Mouse (Mus musculus): ENCODE measurements at regions not wholly inside any gene's neighbourhood (a gene's known extent, or its start where the extent isn't known, plus 50 kb on each side); places are given as distances from the start of the nearest gene placed in this dataset.

- DNase-seq (ENCODE audit: low spot score): no peak
Observed at GRCm38 (mm10) chr3:157710790-157711381, 144.2 kb downstream of the Ptger3 start.

GRCm38 (mm10) chr3:157699961-157700360 is 133.3 kb downstream of the Ptger3 start:
- DNase-seq (ENCODE audit: low spot score): no peak

DNA sequence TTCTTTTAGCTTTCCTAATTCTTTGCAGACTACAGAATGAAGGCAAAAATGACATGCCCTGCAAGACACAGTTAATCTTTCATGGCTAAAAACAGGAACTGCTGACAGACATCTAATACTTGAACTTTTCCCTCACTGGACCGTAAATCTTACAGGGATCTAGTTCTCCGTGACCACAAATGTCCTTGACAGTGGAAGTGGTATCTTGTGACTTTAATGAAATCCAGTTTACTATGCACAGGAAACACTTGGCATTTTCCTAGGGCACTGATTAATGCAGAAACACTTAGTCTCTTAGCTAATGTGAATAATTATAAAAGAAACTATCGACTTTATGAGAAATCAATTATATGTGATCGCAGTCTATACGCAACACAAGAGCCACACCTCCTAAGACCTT is 131.8 kb downstream of the Ptger3 start:
- DNase-seq (ENCODE audit: low spot score): no peak

GRCm38 (mm10) chr3:157695128-157696075 is 128.7 kb downstream of the Ptger3 start:
- no peak for DNase-seq (ENCODE audit: low spot score)

Data from adipocyte (in vitro differentiated cells).